Mouse (Mus musculus) C2C12 (cell line): Measurements from ENCODE around the gene Tfap2d. TPM values are rescaled to one million over a fixed set of nuclear protein-coding genes. Genes with fewer than 3 reads are reported as not detected.

Experiments used
- H3K27me3 ChIP-seq: one replicate; pipeline ENCODE4 v1.6.1; 2011; ENCODE audit not compliant: control insufficient read depth, insufficient read depth, insufficient read length
- H3K36me3 ChIP-seq: one replicate; pipeline ENCODE4 v1.6.1; 2011; ENCODE audit not compliant: control insufficient read depth, insufficient read depth
- H3K4me3 ChIP-seq: one replicate; pipeline ENCODE4 v1.5.1; 2011; ENCODE audit warnings: mild to moderate bottlenecking, control low read depth; ENCODE audit not compliant: poor library complexity, insufficient read depth, severe bottlenecking
- H3K79me2 ChIP-seq: one replicate; pipeline ENCODE4 v1.6.1; 2011; ENCODE audit not compliant: control insufficient read depth, insufficient read depth
- H3K79me3 ChIP-seq: one replicate; pipeline ENCODE4 v1.6.1; 2011; ENCODE audit warnings: low read depth, control low read depth
- H3ac ChIP-seq: one replicate; pipeline ENCODE3; 2011; ENCODE audit warnings: low read depth; ENCODE audit not compliant: control insufficient read depth, insufficient read length
- CEBPB ChIP-seq: IDR thresholded peaks from one replicate; pipeline ENCODE4 v1.6.1; 2011; ENCODE audit warnings: low read depth, mild to moderate bottlenecking, control low read depth, moderate library complexity
- CTCF ChIP-seq: IDR thresholded peaks from one replicate; pipeline ENCODE4 v1.5.1; 2011; ENCODE audit not compliant: control insufficient read depth, insufficient read depth, insufficient read length
- FOSL1 ChIP-seq: IDR thresholded peaks from one replicate; pipeline ENCODE4 v1.8.0; 2011; ENCODE audit warnings: mild to moderate bottlenecking, low read length; ENCODE audit not compliant: poor library complexity, insufficient read depth, severe bottlenecking
- MAX ChIP-seq: IDR thresholded peaks from one replicate; pipeline ENCODE4 v1.6.1; 2011; ENCODE audit warnings: mild to moderate bottlenecking, control low read depth
- MYOD1 ChIP-seq: IDR thresholded peaks from one replicate; pipeline ENCODE4 v1.6.1; 2011; ENCODE audit warnings: low read depth; ENCODE audit not compliant: control insufficient read depth, insufficient read length
- MYOG ChIP-seq: IDR thresholded peaks from one replicate; pipeline ENCODE4 v1.6.1; 2011; ENCODE audit not compliant: control insufficient read depth, insufficient read length; ENCODE audit errors: extremely low read depth
- USF1 ChIP-seq: IDR thresholded peaks from one replicate; pipeline ENCODE4 v1.6.1; 2011; ENCODE audit warnings: low read depth, mild to moderate bottlenecking, control low read depth, moderate library complexity
- long read RNA-seq, 2 experiments: library from polyadenylated mRNA; unstranded; transcript quantifications; one replicate each; pipeline ENCODE4 v2.0.0; 2019 to 2020
- polyA plus RNA-seq: library from polyadenylated mRNA; unstranded; fragments of >200 nt; fragmentation: generic; extraction: Trizol; gene quantifications from one replicate; pipeline ENCODE4 v1.2.1, GENCODE M21; 2012; ENCODE audit warnings: missing spikeins

Gene Tfap2d
- polyA plus RNA-seq, result not detected
- long read RNA-seq, experiment 1, result 0 reads
- long read RNA-seq, experiment 2, result 0 reads

- TF ChIP-seq MYOG (no peak), MAX (no peak), FOSL1 (no peak), CEBPB (no peak), MYOD1 (no peak)
- Histone ChIP-seq H3K36me3 (no peaks in the 10 kb centered on the region), H3K79me2 (no peaks in the 10 kb centered on the region), H3ac (no peak within 1 kb of the TSS), H3K79me3 (no peaks in the 10 kb centered on the region), H3K27me3 (no peaks in the 10 kb centered on the region), H3K4me3 (no peak within 1 kb of the TSS)
Measured at GRCm38 (mm10) chr1:19102631-19103030, at the start of gene Tfap2d. Gene Tfap2d (plus strand): TSS chr1:19103022.

DNA sequence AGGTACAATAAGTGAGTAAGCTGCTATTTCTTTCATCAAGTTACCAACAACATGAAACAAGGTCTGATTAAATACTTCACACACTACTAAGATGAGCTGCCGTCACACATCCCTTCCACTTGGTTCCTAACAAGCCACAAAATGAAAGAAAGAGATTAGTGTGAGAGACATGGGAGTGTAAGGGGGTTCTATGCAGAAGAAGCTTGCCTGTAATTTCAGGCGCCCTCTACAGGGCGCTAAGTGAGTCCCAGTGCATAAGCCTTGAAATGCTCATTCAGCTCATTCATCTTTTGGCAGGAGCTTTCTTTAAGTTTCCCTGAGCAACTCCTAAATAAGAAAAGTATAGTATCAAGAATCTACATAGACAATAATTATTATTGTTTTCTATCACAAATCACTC, 46.5 kb upstream of the Tfap2d start:
- Histone ChIP-seq H3K79me3 (no peaks in the 10 kb centered on the region), H3K36me3 (no peaks in the 10 kb centered on the region), H3ac (no peak overlapping the region), H3K4me3 (no peak overlapping the region), H3K27me3 (no peaks in the 10 kb centered on the region), H3K79me2 (no peaks in the 10 kb centered on the region)
- TF ChIP-seq CTCF (no peak), USF1 (no peak), MYOG (no peak), FOSL1 (no peak), MYOD1 (no peak), CEBPB (no peak), MAX (no peak)

- Histone ChIP-seq H3K79me3 (no peaks in the 10 kb centered on the region), H3K27me3 (no peaks in the 10 kb centered on the region), H3K4me3 (no peak overlapping the region), H3K36me3 (no peaks in the 10 kb centered on the region), H3ac (no peak overlapping the region), H3K79me2 (no peaks in the 10 kb centered on the region)
- TF ChIP-seq MAX (no peak), MYOD1 (no peak), USF1 (no peak)
Measured at GRCm38 (mm10) chr1:19056861-19057260, 46.0 kb upstream of the Tfap2d start.

- TF ChIP-seq CTCF (no peak), USF1 (no peak)
- H3K27me3 ChIP-seq, result no peaks in the 10 kb centered on the region
- no peaks in the 10 kb centered on the region for H3K79me2 ChIP-seq
- no peaks in the 10 kb centered on the region for H3K79me3 ChIP-seq
- no peaks in the 10 kb centered on the region for H3K36me3 ChIP-seq
- no peak overlapping the region for H3K4me3 ChIP-seq
- H3ac ChIP-seq, result no peak overlapping the region
Measured at GRCm38 (mm10) chr1:19088078-19088477, 14.7 kb upstream of the Tfap2d start.

GRCm38 (mm10) chr1:19096921-19097320, 5.9 kb upstream of the Tfap2d start:
- TF ChIP-seq CTCF (no peak), CEBPB (no peak)
- H3ac ChIP-seq, result no peak overlapping the region
- H3K27me3 ChIP-seq, result no peaks in the 10 kb centered on the region

GRCm38 (mm10) chr1:19103316-19103715, 494 bp downstream of the Tfap2d start:
- Histone ChIP-seq H3ac (no peak overlapping the region), H3K4me3 (no peak overlapping the region), H3K79me2 (no peaks in the 10 kb centered on the region), H3K79me3 (no peaks in the 10 kb centered on the region), H3K27me3 (no peaks in the 10 kb centered on the region), H3K36me3 (no peaks in the 10 kb centered on the region)
- TF ChIP-seq CEBPB, result no peak
- TF ChIP-seq CTCF, result no peak
- TF ChIP-seq USF1, result no peak
- no peak for TF ChIP-seq MAX
- no peak for TF ChIP-seq FOSL1
- no peak for TF ChIP-seq MYOD1
- TF ChIP-seq MYOG, result no peak

More at GRCm38 (mm10) chr1:19096921-19097320, 5.9 kb upstream of the Tfap2d start:
- Histone ChIP-seq H3K79me3 (no peaks in the 10 kb centered on the region), H3K36me3 (no peaks in the 10 kb centered on the region), H3K4me3 (no peak overlapping the region), H3K79me2 (no peaks in the 10 kb centered on the region)

GRCm38 (mm10) chr1:19103776-19104142, 937 bp downstream of the Tfap2d start:
- Histone ChIP-seq H3ac (no peak overlapping the region), H3K4me3 (no peak overlapping the region), H3K27me3 (no peaks in the 10 kb centered on the region), H3K79me2 (no peaks in the 10 kb centered on the region), H3K36me3 (no peaks in the 10 kb centered on the region), H3K79me3 (no peaks in the 10 kb centered on the region)
- TF ChIP-seq MAX (no peak), CTCF (no peak), CEBPB (no peak), USF1 (no peak), FOSL1 (no peak), MYOG (no peak), MYOD1 (no peak)
